Mouse (Mus musculus) brain, embryonic 14.5 days (tissue): ENCODE data around the gene Mapk3.

Source experiments
- CTCF ChIP-seq: fragments of 200-500 bp; IDR thresholded peaks from 2 replicates; pipeline ENCODE4 v1.5.1; 2012; ENCODE audit warnings: inconsistent platforms, mild to moderate bottlenecking, moderate library complexity, borderline replicate concordance; ENCODE audit not compliant: insufficient read depth, insufficient read length; ENCODE audit errors: extremely low read depth
- POLR2A ChIP-seq: fragments of 200-500 bp; IDR thresholded peaks from 2 replicates; pipeline ENCODE4 v1.6.1; 2012; ENCODE audit warnings: mild to moderate bottlenecking, inconsistent platforms, borderline replicate concordance; ENCODE audit not compliant: poor library complexity, insufficient read depth, insufficient read length, severe bottlenecking; ENCODE audit errors: extremely low read depth

DNA sequence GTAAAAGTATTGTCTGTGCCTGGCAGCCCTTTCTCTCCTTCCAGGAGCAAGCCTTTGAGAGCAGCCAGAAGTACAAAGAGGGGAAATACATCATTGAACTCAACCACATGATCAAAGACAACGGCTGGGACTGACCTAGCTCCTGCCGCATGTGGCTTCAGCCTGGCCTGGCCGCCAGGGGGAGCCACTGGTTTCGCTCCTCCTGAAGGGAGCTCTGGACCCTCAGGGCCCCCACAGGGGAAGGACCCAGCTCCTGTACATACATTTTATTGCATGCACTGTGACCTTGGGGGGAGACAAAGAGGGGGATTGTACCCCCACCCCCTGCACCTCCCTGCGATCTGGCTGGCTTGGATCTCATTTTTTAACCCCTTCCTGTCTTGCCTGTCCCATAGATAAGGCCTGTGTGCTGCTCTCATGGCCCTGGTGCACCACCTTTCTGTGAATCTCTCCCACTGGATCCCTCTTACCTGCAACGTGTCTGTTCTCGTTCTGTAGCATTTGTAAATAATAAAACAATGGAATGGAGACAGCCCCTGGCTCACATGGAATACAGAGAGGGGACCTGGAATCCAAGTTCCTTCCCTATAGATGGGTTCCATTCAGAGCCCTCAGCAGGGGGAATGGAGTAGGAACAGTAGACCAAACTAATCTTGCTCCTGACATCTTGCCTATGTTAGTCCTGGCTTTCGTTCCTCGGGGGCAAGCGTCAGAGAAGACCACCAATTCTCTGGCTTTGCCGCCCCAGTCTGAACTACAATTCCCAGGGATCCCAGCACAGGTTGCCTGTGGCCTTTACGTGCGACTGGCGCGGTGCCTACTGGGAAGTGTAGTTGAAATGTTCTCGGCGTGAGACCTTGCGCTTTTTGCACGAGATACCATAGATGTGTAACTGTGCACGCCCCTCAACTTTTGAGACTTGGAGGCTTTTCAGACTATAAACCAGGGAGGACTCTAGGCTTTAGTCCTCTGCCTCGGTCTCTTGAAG lies 20.9 kb downstream of the Mapk3 start:
- TF ChIP-seq POLR2A (no peak), CTCF (peak; percentile 95)
